Mouse (Mus musculus): Measurements from ENCODE around the gene Prok1. TPM values are rescaled to one million over a fixed set of nuclear protein-coding genes. Genes with fewer than 3 reads are reported as not detected.

Gene Prok1
- not detected in 2 replicates for polyA plus RNA-seq (2011; ENCODE audit: insufficient read depth, insufficient read length, low read depth, missing spikeins)

- Histone ChIP-seq H3K27ac (ENCODE audit: insufficient read depth, low read length) (no peak within 1 kb of the TSS), H3K4me3 (ENCODE audit: low read depth, low read length) (no peak within 1 kb of the TSS), H3K9me3 (replicated peaks; ENCODE audit: control insufficient read depth, insufficient read depth, low read length, poor library complexity, severe bottlenecking) (no peaks in the 10 kb centered on the region), H3K27me3 (ENCODE audit: control insufficient read depth, insufficient read depth, low read length, poor library complexity, severe bottlenecking) (no peaks in the 10 kb centered on the region), H3K4me1 (ENCODE audit: control insufficient read depth, insufficient read depth, low read length) (no peaks in the 10 kb centered on the region), H3K36me3 (ENCODE audit: control insufficient read depth, insufficient read depth, low read length, poor library complexity, severe bottlenecking) (no peaks in the 10 kb centered on the region), H3K9ac (ENCODE audit: low read depth, poor library complexity, severe bottlenecking) (no peak within 1 kb of the TSS)
- no peak for TF ChIP-seq CTCF (IDR thresholded peaks at IDR 0.05; ENCODE audit: low read depth, low read length)
- no peak for TF ChIP-seq EP300 (IDR thresholded peaks at IDR 0.05; ENCODE audit: insufficient read depth, low read depth, low read length)
Measured at GRCm38 (mm10) chr3:107239607-107240006, at the start of gene Prok1. TSS of gene Prok1 (minus strand) at chr3:107239707.

- TF ChIP-seq CTCF (IDR thresholded peaks at IDR 0.05; ENCODE audit: low read depth, low read length), result no peak
- TF ChIP-seq EP300 (IDR thresholded peaks at IDR 0.05; ENCODE audit: insufficient read depth, low read depth, low read length), result no peak
- no peak for TF ChIP-seq POLR2A (IDR thresholded peaks at IDR 0.05; ENCODE audit: insufficient read depth, low read length)
Measured at GRCm38 (mm10) chr3:107287346-107287745, 47.8 kb upstream of the Prok1 start.

GRCm38 (mm10) chr3:107286123-107286522 is 46.6 kb upstream of the Prok1 start:
- peaks cover 4% of the 10 kb centered on the region for H3K36me3 ChIP-seq (ENCODE audit: control insufficient read depth, insufficient read depth, low read length, poor library complexity, severe bottlenecking)
- no peaks in the 10 kb centered on the region for H3K4me1 ChIP-seq (ENCODE audit: control insufficient read depth, insufficient read depth, low read length)
- H3K9ac ChIP-seq (ENCODE audit: low read depth, poor library complexity, severe bottlenecking), result no peak overlapping the region

More at GRCm38 (mm10) chr3:107287346-107287745, 47.8 kb upstream of the Prok1 start:
- Histone ChIP-seq H3K9me3 (replicated peaks; ENCODE audit: control insufficient read depth, insufficient read depth, low read length, poor library complexity, severe bottlenecking) (no peaks in the 10 kb centered on the region), H3K4me1 (ENCODE audit: control insufficient read depth, insufficient read depth, low read length) (no peaks in the 10 kb centered on the region), H3K36me3 (ENCODE audit: control insufficient read depth, insufficient read depth, low read length, poor library complexity, severe bottlenecking) (peaks cover 4% of the 10 kb centered on the region), H3K27ac (ENCODE audit: insufficient read depth, low read length) (no peak overlapping the region), H3K27me3 (ENCODE audit: control insufficient read depth, insufficient read depth, low read length, poor library complexity, severe bottlenecking) (no peaks in the 10 kb centered on the region), H3K4me3 (ENCODE audit: low read depth, low read length) (no peak overlapping the region), H3K9ac (ENCODE audit: low read depth, poor library complexity, severe bottlenecking) (no peak overlapping the region)

GRCm38 (mm10) chr3:107278479-107279269 is 39.2 kb upstream of the Prok1 start, which contains the start of gene Lamtor5:
TSS of gene Lamtor5 (plus strand) at chr3:107278858.
- peaks cover 4% of the 10 kb centered on the region for H3K36me3 ChIP-seq (ENCODE audit: control insufficient read depth, insufficient read depth, low read length, poor library complexity, severe bottlenecking)
- H3K4me1 ChIP-seq (ENCODE audit: control insufficient read depth, insufficient read depth, low read length), result no peaks in the 10 kb centered on the region
- H3K27me3 ChIP-seq (ENCODE audit: control insufficient read depth, insufficient read depth, low read length, poor library complexity, severe bottlenecking), result no peaks in the 10 kb centered on the region
- no peaks in the 10 kb centered on the region for H3K9me3 ChIP-seq (replicated peaks; ENCODE audit: control insufficient read depth, insufficient read depth, low read length, poor library complexity, severe bottlenecking)
- H3K9ac ChIP-seq (ENCODE audit: low read depth, poor library complexity, severe bottlenecking), result peak within 1 kb of the TSS; percentile 77
- TF ChIP-seq CTCF (IDR thresholded peaks at IDR 0.05; ENCODE audit: low read depth, low read length) (no peak), EP300 (IDR thresholded peaks at IDR 0.05; ENCODE audit: insufficient read depth, low read depth, low read length) (0 out of 2 replicates have a peak, but pooled peaks have one; percentile 54)
- no peak within 1 kb of the TSS for H3K27ac ChIP-seq (ENCODE audit: insufficient read depth, low read length)
- H3K4me3 ChIP-seq (ENCODE audit: low read depth, low read length), result peak within 1 kb of the TSS; percentile 98

More at GRCm38 (mm10) chr3:107286123-107286522, 46.6 kb upstream of the Prok1 start:
- no peaks in the 10 kb centered on the region for H3K27me3 ChIP-seq (ENCODE audit: control insufficient read depth, insufficient read depth, low read length, poor library complexity, severe bottlenecking)
- TF ChIP-seq EP300 (IDR thresholded peaks at IDR 0.05; ENCODE audit: insufficient read depth, low read depth, low read length) (no peak), CTCF (IDR thresholded peaks at IDR 0.05; ENCODE audit: low read depth, low read length) (no peak)
- no peaks in the 10 kb centered on the region for H3K9me3 ChIP-seq (replicated peaks; ENCODE audit: control insufficient read depth, insufficient read depth, low read length, poor library complexity, severe bottlenecking)
- no peak overlapping the region for H3K27ac ChIP-seq (ENCODE audit: insufficient read depth, low read length)
- no peak overlapping the region for H3K4me3 ChIP-seq (ENCODE audit: low read depth, low read length)

GRCm38 (mm10) chr3:107276626-107277025 is 37.1 kb upstream of the Prok1 start:
- Histone ChIP-seq H3K9me3 (replicated peaks; ENCODE audit: control insufficient read depth, insufficient read depth, low read length, poor library complexity, severe bottlenecking) (no peaks in the 10 kb centered on the region), H3K27ac (ENCODE audit: insufficient read depth, low read length) (no peak overlapping the region), H3K4me1 (ENCODE audit: control insufficient read depth, insufficient read depth, low read length) (no peaks in the 10 kb centered on the region), H3K4me3 (ENCODE audit: low read depth, low read length) (no peak overlapping the region), H3K9ac (ENCODE audit: low read depth, poor library complexity, severe bottlenecking) (no peak overlapping the region), H3K36me3 (ENCODE audit: control insufficient read depth, insufficient read depth, low read length, poor library complexity, severe bottlenecking) (no peaks in the 10 kb centered on the region), H3K27me3 (ENCODE audit: control insufficient read depth, insufficient read depth, low read length, poor library complexity, severe bottlenecking) (no peaks in the 10 kb centered on the region)
- TF ChIP-seq CTCF (IDR thresholded peaks at IDR 0.05; ENCODE audit: low read depth, low read length), result no peak
- TF ChIP-seq POLR2A (IDR thresholded peaks at IDR 0.05; ENCODE audit: insufficient read depth, low read length), result no peak
- TF ChIP-seq EP300 (IDR thresholded peaks at IDR 0.05; ENCODE audit: insufficient read depth, low read depth, low read length), result no peak

- H3K9me3 ChIP-seq (replicated peaks; ENCODE audit: control insufficient read depth, insufficient read depth, low read length, poor library complexity, severe bottlenecking), result no peaks in the 10 kb centered on the region
- no peak overlapping the region for H3K27ac ChIP-seq (ENCODE audit: insufficient read depth, low read length)
- H3K9ac ChIP-seq (ENCODE audit: low read depth, poor library complexity, severe bottlenecking), result no peak overlapping the region
- no peaks in the 10 kb centered on the region for H3K27me3 ChIP-seq (ENCODE audit: control insufficient read depth, insufficient read depth, low read length, poor library complexity, severe bottlenecking)
- no peaks in the 10 kb centered on the region for H3K4me1 ChIP-seq (ENCODE audit: control insufficient read depth, insufficient read depth, low read length)
- TF ChIP-seq EP300 (IDR thresholded peaks at IDR 0.05; ENCODE audit: insufficient read depth, low read depth, low read length), result no peak
- no peak for TF ChIP-seq CTCF (IDR thresholded peaks at IDR 0.05; ENCODE audit: low read depth, low read length)
- TF ChIP-seq POLR2A (IDR thresholded peaks at IDR 0.05; ENCODE audit: insufficient read depth, low read length), result no peak
- H3K4me3 ChIP-seq (ENCODE audit: low read depth, low read length), result no peak overlapping the region
- H3K36me3 ChIP-seq (ENCODE audit: control insufficient read depth, insufficient read depth, low read length, poor library complexity, severe bottlenecking), result no peaks in the 10 kb centered on the region
Measured at GRCm38 (mm10) chr3:107275996-107276395, 36.5 kb upstream of the Prok1 start.

Data from ES-Bruce4 (cell line).